Mouse (Mus musculus): Measurements from ENCODE around the gene Hnrnph3. TPM values are rescaled to one million over a fixed set of nuclear protein-coding genes. Genes with fewer than 3 reads are reported as not detected.

The Hnrnph3 gene
- 30.7 and 34.8 TPM in 2 replicates for polyA plus RNA-seq (2015; fragmentation: Nextera tagmentation; extraction: Ambion mirVana)

DNA sequence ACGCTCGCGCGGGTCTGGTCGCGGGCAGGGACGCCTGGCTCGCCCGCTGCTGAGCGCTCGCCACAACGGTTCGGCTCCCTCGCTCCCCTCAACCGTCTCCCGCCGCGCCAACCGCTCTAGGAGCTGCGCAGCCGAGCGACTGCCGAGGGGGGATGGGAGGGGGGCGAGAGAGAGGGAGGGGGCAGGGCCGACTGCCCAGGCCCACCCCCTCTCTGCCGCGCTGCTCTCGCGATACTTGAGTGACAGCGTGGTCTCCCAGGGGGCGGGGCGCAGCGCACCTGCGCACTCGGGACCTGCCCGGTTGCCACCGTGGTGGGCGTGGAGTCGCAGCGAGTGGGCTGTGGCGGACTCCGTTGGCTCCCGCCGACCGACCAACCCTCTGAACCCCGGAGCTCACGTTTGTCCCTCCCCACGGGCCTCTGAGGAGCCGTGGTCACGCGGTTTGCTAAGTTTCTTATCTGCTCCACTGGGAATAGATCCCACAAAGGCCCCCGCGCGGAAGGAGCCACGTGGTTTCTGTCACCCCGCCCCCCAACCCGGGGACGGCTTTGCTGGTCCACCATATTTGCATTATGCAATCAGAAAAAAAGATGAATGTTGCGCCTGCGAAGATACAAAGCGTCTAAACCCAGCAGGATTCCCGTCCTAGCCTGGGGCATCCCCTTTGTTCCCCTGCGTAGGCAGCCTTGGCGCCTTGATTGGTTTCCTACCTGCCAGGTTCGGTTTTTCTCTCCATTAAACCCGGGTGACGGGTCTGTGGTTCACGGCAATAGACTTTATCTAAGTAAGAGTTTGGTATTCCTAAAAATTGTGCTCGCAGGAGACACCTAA lies at the start of gene Hnrnph3, which contains the start of gene Pbld2:
Gene Hnrnph3 (minus strand): TSS at position 469 of the 831 bp plus-strand sequence.
Gene Pbld2 (plus strand): TSS at position 567 of the 831 bp plus-strand sequence.

DNA sequence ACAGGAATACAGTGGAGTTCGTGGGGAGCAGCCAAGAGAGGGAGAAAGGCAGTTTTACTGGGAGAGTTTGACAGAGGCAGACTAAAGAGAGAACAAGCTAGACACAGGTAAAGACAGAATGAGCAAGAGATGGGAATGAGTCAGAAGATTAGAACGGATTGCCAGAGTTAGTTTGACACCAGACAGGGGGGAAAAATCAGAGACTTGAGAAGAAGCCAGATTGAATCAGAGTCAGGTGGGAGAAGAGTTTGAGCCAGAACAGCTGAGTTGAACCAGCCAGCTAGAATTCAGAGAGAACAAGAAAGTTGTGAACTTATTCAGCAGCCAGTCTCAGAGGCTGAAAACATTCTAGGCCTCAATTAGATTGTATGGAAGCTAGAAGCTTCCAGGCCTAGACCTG lies 35.8 kb upstream of the Hnrnph3 start, which contains the start of gene Pbld1:
Gene Pbld1 (plus strand): TSS at position 301 of the 400 bp plus-strand sequence.

DNA sequence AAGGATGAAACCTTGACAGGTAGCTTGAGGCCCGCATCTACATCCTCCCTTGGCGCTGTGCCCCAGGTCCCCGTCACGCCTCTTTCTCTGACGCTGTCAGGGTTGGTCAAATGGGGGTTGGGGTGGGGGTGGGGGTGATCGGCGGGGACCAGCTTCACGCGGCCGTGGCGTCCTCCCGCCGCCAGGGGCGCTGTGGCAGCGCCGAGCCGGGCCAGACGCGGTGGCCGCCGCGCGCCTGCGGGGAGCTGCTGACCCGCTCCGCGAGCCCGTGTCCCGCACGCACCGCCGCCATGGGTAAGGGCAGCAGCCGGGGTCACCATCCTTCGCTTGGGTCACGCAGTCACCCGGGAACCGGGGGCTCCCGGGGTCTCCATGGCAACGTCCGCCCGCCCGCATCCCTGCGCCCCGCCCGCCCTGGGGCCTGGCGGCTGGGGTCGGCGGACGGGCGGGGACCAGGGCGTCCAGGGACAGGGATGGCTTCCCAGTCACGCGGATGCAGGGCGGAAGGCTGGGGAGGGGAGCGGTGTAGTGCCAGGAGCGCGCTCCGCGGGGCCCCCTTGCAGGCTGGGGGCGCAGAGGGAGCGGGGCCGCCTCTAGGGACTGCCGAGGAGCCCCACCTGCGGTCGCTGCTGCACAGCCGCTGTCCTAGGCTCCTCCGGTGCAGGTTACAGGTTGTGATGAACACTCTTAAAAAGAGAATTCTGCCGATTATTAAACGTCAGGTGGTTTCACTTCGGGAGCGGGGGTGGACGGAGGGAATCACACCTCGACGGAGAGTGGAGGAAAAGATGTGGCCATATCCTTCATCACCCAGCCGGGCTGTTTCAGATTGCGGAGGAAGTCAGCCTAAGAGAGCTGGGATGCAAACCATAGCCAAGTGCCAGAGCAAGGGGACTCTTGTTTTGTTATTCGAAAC lies 43.7 kb downstream of the Hnrnph3 start, which contains the start of gene Rufy2:
Gene Rufy2 (plus strand): TSS at position 185 of the 916 bp plus-strand sequence.

Other genes starting within 250 kb of the Hnrnph3 start
- 54.2 and 56.2 TPM in 2 replicates for gene Ccar1, start 231.9 kb downstream of the Hnrnph3 start, polyA plus RNA-seq (2015; fragmentation: Nextera tagmentation; extraction: Ambion mirVana)
- gene Tet1, start 115.2 kb downstream of the Hnrnph3 start, polyA plus RNA-seq (2015; fragmentation: Nextera tagmentation; extraction: Ambion mirVana): 7.1 and 7.8 TPM in 2 replicates
- gene Slc25a16, start 103.6 kb downstream of the Hnrnph3 start, polyA plus RNA-seq (2015; fragmentation: Nextera tagmentation; extraction: Ambion mirVana): 12.7 and 13.8 TPM in 2 replicates
- 2.9 and 4.0 TPM in 2 replicates for gene Dna2, start 77.2 kb downstream of the Hnrnph3 start, polyA plus RNA-seq (2015; fragmentation: Nextera tagmentation; extraction: Ambion mirVana)
- gene Rufy2, start 44.0 kb downstream of the Hnrnph3 start, polyA plus RNA-seq (2015; fragmentation: Nextera tagmentation; extraction: Ambion mirVana): 13.5 and 14.6 TPM in 2 replicates
- gene Pbld2, start 98 bp upstream of the Hnrnph3 start, polyA plus RNA-seq (2015; fragmentation: Nextera tagmentation; extraction: Ambion mirVana): 0.88 and 0.91 TPM in 2 replicates
- 0.23 and 0.39 TPM in 2 replicates for gene Pbld1, start 35.9 kb upstream of the Hnrnph3 start, polyA plus RNA-seq (2015; fragmentation: Nextera tagmentation; extraction: Ambion mirVana)
- not detected in 2 replicates for gene Atoh7, start 75.4 kb upstream of the Hnrnph3 start, polyA plus RNA-seq (2015; fragmentation: Nextera tagmentation; extraction: Ambion mirVana)
- gene Mypn, start 179.7 kb upstream of the Hnrnph3 start, polyA plus RNA-seq (2015; fragmentation: Nextera tagmentation; extraction: Ambion mirVana): 0.75 and 1.0 TPM in 2 replicates
- 42.0 and 47.9 TPM in 2 replicates for gene Herc4, start 219.6 kb upstream of the Hnrnph3 start, polyA plus RNA-seq (2015; fragmentation: Nextera tagmentation; extraction: Ambion mirVana)

Measured in urinary bladder, postnatal 0 days (tissue).